Mouse (Mus musculus): ENCODE measurements around the gene Olfr403. TPM values are rescaled to one million over a fixed set of nuclear protein-coding genes. Genes with fewer than 3 reads are reported as not detected.

Olfr403 gene
- polyA plus RNA-seq (2012): not detected in 2 replicates

DNA sequence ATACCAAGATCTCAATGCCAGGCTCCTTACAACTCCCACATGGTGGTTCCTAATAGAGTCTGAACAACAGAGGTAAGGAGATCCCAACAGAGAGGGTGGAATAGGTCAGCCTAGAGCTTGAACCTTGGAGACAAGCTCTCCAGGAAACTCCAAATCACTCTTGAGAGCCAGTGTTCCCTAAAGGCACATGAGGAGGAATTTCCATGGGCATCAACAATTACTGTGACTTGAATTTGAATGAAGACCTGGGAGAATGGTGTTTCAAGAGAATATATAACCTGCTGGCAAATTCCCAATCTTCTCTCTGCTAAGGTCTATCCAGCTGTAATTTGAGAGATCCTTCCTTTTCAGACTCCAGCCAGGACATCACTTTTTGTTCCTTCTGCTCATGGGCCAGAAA lies at the start of gene Olfr403:
TSS of gene Olfr403 (plus strand) at position 301 of the 400 bp plus-strand sequence.
- TF ChIP-seq GATA1 (IDR thresholded peaks at IDR 0.05; ENCODE audit: low read length): no peak

DNA sequence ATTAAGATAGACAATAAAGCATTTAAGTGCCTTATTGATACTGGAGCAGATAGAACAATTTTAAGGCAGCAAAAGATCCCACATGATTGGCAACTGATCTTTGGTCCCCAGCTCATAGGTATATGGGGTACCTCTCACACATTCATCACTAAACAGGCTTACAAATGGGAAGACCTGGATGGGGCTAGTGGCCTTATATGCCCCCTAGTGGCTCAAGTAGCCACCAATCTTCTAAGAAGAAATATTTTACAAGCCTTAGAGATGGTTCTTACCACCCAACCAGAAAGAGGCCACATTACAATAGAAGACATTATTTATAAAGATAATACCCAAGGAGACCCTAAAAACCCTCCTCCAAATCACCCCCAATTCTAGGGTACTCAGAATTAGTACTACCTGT lies 40.2 kb upstream of the Olfr403 start:
- TF ChIP-seq GATA1 (IDR thresholded peaks at IDR 0.05; ENCODE audit: low read length): no peak

DNA sequence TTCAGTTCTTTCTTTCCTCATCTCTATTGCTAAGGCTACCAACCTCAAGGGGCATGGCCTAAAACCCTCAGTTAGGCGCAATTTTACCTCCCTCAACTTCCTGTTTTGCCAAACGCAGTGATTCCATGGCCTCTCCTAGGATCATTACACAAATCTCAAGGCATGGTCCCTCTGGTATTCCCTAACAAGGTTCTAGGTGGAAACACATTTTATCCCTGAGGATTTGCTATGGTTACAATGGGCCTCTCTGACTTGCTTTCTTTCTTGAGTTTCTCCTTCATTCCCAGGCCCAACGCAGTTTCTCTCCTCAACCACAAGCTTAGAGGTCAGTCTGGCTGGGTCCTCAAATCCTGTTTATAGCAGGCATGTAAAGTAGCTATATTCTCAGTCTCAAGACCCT lies 32.8 kb upstream of the Olfr403 start, which contains the start of gene Olfr402:
TSS of gene Olfr402 (plus strand) at position 301 of the 400 bp plus-strand sequence.
- no peak for TF ChIP-seq GATA1 (IDR thresholded peaks at IDR 0.05; ENCODE audit: low read length)

- TF ChIP-seq GATA1 (IDR thresholded peaks at IDR 0.05; ENCODE audit: low read length): no peak
Observed at GRCm38 (mm10) chr11:74168771-74169170, 17.3 kb upstream of the Olfr403 start.

DNA sequence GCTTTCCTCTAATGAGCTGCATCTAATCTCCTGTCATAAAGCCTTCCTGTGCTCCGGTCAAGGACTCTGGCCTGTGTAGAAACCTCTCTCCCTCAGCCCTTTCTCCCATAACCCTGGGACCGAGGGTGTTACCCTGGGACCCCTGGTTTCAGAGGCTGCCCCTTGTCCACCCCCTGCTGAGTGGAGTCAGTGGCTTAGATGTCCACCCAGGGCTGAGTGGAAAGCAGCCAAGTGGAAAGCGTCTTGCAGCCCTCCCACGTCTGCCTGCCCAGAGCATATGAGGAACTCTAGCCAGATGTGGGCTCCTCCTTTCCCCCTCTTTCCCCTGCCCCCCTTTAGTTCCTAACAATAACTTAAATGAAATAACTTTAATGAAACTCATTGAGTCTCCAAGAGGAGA lies 2.9 kb upstream of the Olfr403 start:
- no peak for TF ChIP-seq GATA1 (IDR thresholded peaks at IDR 0.05; ENCODE audit: low read length)

- TF ChIP-seq GATA1 (IDR thresholded peaks at IDR 0.05; ENCODE audit: low read length): no peak
Observed at GRCm38 (mm10) chr11:74183745-74184144, 2.3 kb upstream of the Olfr403 start.

DNA sequence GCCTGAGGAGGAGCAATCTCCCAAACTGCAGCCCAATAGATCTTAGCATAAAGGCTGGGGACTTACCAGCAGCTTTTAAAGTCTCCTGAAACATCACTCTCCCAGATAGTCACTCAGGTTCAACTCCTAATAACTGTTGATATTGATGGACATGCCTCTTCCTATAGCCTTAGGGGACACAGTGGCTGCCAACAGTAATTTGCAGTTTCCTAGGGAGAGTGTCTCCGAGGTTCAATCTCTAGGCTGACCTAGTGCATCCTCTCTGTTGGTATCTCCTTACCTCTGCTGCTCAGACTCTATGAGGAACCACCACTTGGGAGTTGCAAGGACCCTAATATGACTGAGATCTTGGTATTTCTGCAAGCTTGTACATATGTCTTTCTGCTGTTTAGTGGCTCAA lies 25.2 kb downstream of the Olfr403 start, which contains the start of gene Olfr43:
TSS of gene Olfr43 (minus strand) at position 101 of the 400 bp plus-strand sequence.
- no peak for TF ChIP-seq GATA1 (IDR thresholded peaks at IDR 0.05; ENCODE audit: low read length)

- no peak for TF ChIP-seq GATA1 (IDR thresholded peaks at IDR 0.05; ENCODE audit: low read length)
Observed at GRCm38 (mm10) chr11:74241201-74241600, 55.2 kb downstream of the Olfr403 start.

Other genes starting within 250 kb of the Olfr403 start
- not detected in 2 replicates for gene Olfr23, start 249.6 kb upstream of the Olfr403 start, polyA plus RNA-seq (2012)
- gene Olfr397, start 225.4 kb upstream of the Olfr403 start, polyA plus RNA-seq (2012): not detected in 2 replicates
- gene Olfr398, start 195.8 kb upstream of the Olfr403 start, polyA plus RNA-seq (2012): not detected in 2 replicates
- not detected in 2 replicates for gene Olfr139, start 129.7 kb upstream of the Olfr403 start, polyA plus RNA-seq (2012)
- gene Olfr399, start 129.6 kb upstream of the Olfr403 start, polyA plus RNA-seq (2012): not detected in 2 replicates
- gene Zfp616, start 116.3 kb upstream of the Olfr403 start, polyA plus RNA-seq (2012): not detected in 2 replicates
- gene Olfr401, start 72.5 kb upstream of the Olfr403 start, polyA plus RNA-seq (2012): not detected in 2 replicates
- gene Olfr402, start 32.7 kb upstream of the Olfr403 start, polyA plus RNA-seq (2012): not detected in 2 replicates
- gene Olfr43, start 25.1 kb downstream of the Olfr403 start, polyA plus RNA-seq (2012): not detected in 2 replicates
- gene Olfr406, start 73.6 kb downstream of the Olfr403 start, polyA plus RNA-seq (2012): not detected in 2 replicates
- gene Olfr59, start 97.5 kb downstream of the Olfr403 start, polyA plus RNA-seq (2012): not detected in 2 replicates
- gene Olfr410, start 151.8 kb downstream of the Olfr403 start, polyA plus RNA-seq (2012): not detected in 2 replicates
- gene Olfr411, start 166.4 kb downstream of the Olfr403 start, polyA plus RNA-seq (2012): not detected in 2 replicates
- not detected in 2 replicates for gene Olfr412, start 175.8 kb downstream of the Olfr403 start, polyA plus RNA-seq (2012)

All from G1E-ER4 (cell line).